Mouse (Mus musculus) liver, embryonic 14.5 days (tissue): Measurements from ENCODE around the gene Cry1.

Experiments used
- CTCF ChIP-seq: IDR thresholded peaks from 2 replicates; pipeline ENCODE4 v1.5.1; 2016; ENCODE audit warnings: antibody characterized with exemption, low read depth, control low read depth
- EP300 ChIP-seq: IDR thresholded peaks from 2 replicates; pipeline ENCODE4 v1.6.1; 2016; ENCODE audit warnings: antibody characterized with exemption, low read depth

DNA sequence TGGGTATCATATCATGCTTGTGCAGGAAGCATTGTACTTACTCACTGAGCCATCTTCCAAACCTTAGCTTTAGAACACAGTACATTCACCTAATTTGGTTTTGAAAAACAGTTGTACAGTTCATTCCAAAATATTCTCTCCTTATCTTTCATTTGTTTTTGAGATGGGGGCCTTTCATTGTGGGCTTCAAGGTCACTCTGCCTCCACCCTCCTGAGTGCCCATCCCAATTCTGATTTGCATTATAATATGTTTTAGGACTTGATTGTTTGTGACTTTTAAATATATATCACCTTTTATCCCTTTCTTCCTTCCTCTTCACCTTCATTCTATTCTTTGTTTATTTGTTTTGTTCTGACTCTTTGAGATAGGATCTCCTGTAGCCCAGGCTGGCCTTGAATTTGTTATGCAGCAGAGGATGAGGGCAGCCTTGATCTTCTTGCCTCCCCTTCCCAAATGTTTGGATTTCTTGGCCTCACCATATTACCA is 24.3 kb upstream of the Cry1 start:
- TF ChIP-seq EP300: no peak
- TF ChIP-seq CTCF: no peak
